Mouse (Mus musculus) brain, embryonic 18.5 days (tissue): ENCODE data around the gene Fap.
A peak's percentile ranks its signal among the peaks of the same experiment; 100 is the strongest.

Source experiments
- DNase-seq: peaks from one replicate; pipeline ENCODE4 v3.0.0-alpha.2; 2012; ENCODE audit warnings: low read depth, low spot score

Gene Fap

GRCm38 (mm10) chr2:62573753-62574159 lies at the start of gene Fap:
Gene Fap, minus strand, starts transcription at chr2:62574075.
- no peak for DNase-seq

DNA sequence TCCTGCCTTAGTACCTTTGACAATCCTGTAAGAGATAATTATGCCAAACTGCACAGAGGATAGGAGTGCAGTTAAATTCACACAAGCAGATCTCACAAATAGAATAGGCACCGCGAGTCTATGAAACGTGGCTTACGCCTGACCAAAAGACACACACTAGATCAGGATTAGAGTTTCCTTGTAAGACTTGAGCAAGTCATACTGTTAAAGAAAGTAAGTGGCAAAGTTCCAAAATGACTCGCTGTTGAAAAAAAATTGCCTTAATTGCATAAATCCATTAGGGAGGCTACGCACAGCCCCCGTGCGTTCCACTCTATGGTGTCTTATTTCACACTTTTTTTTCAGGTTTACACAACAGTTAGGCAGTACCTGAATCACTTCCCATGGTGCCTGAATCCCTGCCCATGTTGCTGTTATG lies 49.2 kb upstream of the Fap start:
- DNase-seq, result no peak

GRCm38 (mm10) chr2:62619679-62620078 lies 45.8 kb upstream of the Fap start:
- DNase-seq, result no peak

DNA sequence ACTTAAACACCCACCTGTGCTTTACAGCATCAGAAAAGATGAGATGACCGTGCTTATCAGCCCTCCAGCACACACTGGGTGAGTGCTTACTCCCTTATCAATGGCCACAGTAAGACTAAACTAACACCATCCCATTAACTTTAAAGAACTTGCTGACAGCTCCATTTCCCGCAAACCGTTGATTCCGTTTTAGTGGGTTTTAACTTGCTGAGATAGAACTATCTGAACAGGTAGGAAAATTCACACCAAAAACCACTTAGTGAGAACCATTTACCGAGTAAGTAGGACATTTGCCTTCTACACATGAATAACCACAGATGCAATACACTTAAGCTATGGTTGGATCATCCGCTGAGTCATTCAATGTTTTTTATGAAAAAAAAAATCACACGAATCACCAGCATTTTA lies 45.1 kb upstream of the Fap start:
- no peak for DNase-seq

GRCm38 (mm10) chr2:62613133-62613532 lies 39.3 kb upstream of the Fap start:
- no peak for DNase-seq

DNA sequence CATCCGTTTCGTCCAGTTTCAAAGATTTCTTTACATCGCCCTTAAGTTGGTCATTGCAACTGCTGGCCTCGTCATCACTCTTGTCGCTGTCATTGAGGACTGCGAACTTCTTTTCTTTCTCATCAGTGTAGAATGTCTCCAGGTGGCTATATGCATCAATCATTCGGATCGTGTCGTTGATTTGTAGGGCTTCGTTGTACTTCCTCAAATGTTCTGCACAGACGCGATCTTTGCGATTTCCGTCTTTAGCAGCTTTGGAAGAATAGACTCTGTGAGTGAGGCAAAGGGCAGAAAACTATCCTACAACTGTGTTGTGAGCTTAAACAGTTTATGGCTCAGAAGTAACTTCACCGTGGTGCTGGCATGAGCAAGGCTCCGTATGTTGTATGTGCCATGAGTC lies 32.3 kb upstream of the Fap start:
- DNase-seq, result no peak

DNA sequence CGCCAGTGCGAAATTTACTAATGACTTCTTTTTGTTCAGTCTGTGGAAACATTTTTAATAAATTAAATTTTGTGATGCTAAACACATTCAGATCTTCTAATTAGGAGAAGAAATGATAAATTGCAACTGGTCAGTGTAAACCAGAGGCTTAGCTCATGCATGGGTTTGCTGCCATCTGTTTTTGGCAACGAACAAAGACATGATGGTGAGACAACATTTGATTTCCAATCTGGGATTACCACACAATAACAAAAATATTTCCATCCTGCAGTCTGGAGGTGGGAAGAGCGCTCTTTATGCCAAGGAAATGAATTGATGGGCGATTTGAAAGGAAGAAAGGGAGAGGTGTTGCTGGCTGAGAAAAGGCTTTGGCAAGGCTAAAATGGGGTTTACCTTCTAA lies 29.7 kb upstream of the Fap start:
- DNase-seq, result no peak

DNA sequence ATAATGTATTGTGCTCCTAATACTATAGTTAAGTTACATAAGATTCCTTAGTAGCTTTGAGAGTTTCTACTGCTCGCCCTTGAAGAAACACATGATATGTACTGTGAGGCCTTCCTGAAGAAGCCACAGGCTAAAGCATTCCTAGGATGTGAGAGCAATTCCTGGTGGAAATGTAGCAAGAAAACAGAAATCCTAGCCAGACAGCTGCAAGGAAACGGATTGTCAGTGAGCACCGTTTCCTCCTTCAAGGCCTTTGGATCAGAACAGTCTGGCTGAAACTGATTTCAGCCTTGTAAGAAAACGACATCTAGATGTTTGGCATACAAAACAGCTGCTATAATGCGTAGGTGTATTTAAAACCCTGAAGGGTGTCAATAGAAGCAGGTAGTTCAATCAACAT lies 22.7 kb upstream of the Fap start:
- DNase-seq, result no peak

- DNase-seq, result no peak
Observed at GRCm38 (mm10) chr2:62594491-62594890, 20.6 kb upstream of the Fap start.

- no peak for DNase-seq
Observed at GRCm38 (mm10) chr2:62591555-62591954, 17.7 kb upstream of the Fap start.

DNA sequence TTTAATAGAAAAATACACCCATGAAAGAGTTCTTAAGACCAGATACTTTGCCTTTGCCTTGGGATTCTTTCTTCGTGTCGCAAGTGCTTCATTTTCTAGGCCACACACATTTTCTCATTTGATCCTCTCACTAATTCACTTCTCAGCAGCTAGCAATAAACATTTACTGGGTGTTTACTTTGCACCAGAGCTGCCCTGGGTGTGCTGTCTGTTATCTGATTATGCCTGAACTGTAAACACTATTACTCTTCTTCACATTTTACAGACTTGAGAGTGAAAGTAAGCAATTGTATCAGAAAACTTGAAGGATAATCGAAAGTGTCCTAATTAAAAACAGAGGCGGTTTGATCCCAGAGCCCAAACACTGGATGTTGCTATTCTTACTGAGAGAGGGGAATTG lies 15.5 kb upstream of the Fap start:
- no peak for DNase-seq

- DNase-seq, result no peak
Observed at GRCm38 (mm10) chr2:62585769-62586168, 11.9 kb upstream of the Fap start.

- DNase-seq, result no peak
Observed at GRCm38 (mm10) chr2:62574962-62575361, 1.1 kb upstream of the Fap start.

DNA sequence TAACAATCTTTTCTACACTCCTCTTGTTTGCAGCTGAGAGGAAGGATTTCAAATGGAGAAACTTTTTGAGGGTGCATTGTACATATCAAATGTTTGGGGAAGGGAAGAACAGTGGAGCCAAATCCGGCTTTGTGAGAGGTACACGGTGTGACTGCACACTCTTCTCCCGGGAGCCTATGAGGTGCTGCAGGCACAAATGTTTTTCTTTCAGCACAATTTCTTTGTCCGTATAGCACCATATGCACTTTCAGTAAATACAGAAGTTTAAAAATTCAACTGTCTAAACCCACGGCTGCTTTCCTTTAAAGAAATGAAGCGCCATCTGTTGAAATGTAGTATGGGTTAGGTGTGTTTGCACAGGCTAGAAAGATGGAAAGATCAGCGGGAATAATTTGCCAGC lies 375 bp upstream of the Fap start:
- DNase-seq, result no peak

DNA sequence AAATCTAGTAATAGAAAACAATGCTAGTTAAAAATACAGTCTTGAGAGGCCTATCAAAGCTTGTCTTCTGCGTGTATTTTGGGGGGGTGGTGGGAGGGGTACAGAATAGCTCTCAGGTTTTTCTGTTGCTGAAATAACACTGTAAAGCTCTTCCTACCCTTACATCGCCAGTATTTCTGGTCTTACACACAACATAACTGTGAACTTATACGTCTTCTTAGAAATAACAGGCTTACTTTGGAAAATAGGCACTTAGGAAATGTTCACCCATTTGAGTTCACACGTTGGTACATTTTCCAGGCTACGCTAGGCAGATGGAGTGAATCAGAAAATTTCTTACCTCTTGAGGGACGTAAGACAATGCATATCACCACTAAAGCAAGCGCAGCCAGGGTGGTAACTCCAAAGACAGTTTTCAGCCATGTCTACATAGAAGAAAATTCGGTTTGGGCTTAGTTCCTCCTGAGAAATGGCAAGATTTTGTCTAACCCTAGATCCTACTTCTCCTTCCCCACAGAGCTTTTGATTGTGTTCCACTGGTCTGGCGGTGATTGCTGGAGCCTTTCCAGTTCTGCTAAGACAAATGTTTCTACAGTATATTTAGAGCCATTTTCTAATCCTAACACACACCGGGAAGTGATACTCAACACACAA lies 649 bp downstream of the Fap start:
- no peak for DNase-seq

- DNase-seq, result no peak
Observed at GRCm38 (mm10) chr2:62564687-62565086, 9.2 kb downstream of the Fap start.

- no peak for DNase-seq
Observed at GRCm38 (mm10) chr2:62562661-62563485, 11.0 kb downstream of the Fap start.

DNA sequence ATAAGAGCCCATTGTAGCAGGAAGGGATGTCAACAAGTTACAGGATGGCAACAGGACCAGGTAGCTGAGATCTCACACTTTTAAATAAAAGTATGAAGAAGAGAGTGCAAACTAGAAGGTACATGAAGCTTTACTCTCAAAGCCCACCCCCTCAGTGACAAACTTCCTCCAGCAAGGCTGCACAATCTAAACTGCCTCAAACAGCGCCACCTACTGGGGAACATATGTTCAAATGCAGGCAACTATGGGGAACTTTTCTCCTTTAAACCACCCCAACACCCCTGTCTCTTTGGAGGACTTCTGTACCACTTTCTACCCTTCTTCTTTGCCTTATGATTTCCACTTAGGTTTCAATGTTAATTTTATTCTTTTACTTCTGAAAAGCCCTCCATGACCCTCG lies 16.5 kb downstream of the Fap start:
- no peak for DNase-seq

- DNase-seq, result no peak
Observed at GRCm38 (mm10) chr2:62556349-62556748, 17.5 kb downstream of the Fap start.

GRCm38 (mm10) chr2:62549659-62550058 lies 24.2 kb downstream of the Fap start:
- DNase-seq, result no peak

DNA sequence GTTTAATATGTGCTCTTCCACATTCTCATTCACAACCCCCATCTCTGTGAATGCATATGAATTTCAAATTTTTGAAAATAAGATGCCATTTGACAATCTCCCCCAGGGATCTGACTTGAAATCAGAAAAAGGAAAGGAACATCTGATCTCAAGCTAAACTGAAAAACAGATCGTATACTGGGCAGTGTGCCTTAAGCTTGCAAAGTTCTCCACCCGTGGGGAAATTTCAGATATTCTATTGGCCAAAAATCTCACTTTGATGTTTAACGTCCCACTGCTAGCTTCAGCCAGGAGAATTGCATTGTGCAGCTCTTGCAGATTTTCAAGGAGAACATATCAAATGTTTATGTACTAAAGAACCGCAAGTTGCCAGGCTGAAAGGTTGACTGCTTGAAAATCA lies 24.7 kb downstream of the Fap start:
- peak; percentile 18 for DNase-seq

DNA sequence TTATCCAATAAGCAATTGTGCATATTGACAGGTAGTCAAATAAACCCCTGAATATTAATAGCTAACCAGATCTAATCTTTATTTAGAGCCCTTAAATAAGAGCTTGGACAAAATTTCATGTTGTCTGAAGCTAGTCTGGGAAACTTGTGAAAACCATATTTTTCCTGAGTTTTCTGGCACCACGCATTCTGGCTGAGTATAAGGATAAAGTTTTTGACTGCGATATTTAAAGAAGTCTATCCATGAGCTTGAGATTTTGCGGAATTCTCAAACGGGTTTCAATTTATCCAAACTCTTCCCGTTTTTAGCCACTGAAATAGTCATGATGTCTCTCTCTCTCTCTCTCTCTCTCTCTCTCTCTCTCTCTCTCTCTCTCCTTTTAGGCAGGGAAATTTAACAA lies 25.8 kb downstream of the Fap start:
- peak; percentile 20 for DNase-seq

DNA sequence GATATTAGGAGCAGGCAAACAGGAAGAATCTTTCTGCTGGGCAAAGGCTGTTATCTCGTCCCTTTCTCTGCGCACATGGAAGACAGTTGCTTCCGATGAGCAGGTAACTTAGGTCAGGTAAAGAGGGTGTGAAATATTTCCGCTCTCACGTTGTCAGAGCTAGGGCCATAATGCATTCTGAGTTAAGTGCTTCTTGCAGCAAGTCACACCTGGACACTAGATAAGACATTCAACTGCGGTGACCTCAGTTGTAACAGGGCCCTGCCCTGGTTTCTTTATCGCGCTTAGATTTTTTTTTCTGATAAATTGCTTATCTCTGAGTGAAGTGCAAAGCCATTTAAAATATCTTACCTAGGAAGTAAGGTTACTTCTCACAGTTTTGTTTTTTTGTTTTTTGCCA lies 38.4 kb downstream of the Fap start:
- DNase-seq, result no peak
